Mouse (Mus musculus): ENCODE data around the gene Sirt7. TPM values are rescaled to one million over a fixed set of nuclear protein-coding genes. Genes with fewer than 3 reads are reported as not detected.

The Sirt7 gene
- polyA plus RNA-seq, 1 experiment, result 78.5 TPM

DNA sequence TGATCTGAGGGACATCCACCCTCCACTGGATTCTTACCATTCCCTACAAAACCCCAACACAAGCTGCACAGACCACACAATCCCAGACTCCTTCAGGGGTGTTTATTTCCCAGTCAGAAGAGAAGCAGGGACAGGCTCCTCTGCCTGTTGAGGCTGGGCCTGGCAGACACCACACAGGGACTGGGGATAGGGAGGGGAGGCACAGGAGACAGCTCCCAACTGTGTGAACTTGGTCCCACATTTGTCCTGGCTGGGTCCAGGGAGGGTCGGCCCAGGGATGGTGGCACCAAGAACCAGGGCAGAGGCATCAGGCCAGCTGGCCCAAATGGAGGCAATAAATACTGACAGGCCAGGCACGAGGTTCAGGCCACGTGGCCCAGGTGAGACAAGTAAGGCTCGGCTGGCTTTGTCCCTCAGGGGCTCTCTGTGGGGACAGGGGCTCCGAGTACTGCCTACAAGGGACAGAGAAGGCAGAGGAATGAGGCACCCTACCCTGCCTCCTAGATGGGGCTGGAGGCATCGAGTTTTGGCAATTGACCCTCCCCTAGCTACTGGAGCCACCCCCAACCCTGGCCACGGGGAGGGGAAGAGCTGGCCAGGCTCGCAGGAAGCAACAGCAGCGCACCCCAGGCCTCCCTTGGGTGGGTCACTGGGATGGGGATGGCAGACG, 46.9 kb downstream of the Sirt7 start:
- no peak for TF ChIP-seq CTCF (IDR thresholded peaks at IDR 0.05; ENCODE audit: low read depth, low read length)
- no peak for TF ChIP-seq POLR2A (IDR thresholded peaks at IDR 0.05; ENCODE audit: borderline replicate concordance, low read depth, low read length)
- no peak overlapping the region for H3K4me3 ChIP-seq (ENCODE audit: insufficient read depth, low read length)
- no peak overlapping the region for H3K27ac ChIP-seq (ENCODE audit: insufficient read depth, low read depth, low read length)
- H3K4me1 ChIP-seq (ENCODE audit: control insufficient read depth, insufficient read depth, low read length), result peaks cover 24% of the 10 kb centered on the region

DNA sequence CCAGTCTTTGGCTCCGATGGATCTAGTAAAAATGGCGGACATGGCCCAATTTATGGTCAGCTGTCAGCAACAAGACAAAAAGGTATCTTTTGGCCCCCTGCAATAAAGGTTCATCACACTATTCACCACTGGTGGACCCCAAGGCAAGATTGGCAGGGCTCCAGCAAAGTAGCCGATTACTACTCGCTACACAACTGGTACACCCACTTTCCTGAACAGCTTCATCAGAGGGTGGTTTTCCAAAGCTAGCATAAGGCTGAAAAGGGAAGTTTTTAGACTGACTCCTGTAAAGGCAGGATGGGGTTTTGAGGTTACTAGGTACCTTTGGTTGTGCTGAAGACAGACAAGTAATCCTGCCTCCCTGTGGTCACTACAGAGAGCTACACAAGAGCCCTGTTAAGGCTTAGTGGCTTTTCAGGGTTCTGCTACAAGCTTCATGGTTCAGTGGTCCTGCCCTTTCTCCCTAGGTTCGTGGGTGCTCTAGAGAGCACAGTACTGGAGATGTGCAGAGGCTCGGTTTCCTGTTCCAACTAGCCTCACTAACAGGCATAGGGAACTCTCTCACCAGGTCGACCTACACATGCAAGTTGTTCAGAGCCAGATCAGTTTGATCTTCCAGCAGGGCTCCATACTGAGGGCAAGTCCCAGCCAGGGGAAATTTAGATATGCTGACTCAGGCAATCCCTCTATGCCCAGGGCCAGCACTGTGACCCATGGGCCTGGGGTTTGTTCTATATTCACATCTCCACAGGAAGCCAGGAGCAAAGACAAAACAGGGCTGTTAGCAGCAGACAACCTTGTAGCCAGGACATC, 47.6 kb downstream of the Sirt7 start:
- no peak for TF ChIP-seq POLR2A (IDR thresholded peaks at IDR 0.05; ENCODE audit: borderline replicate concordance, low read depth, low read length)
- no peak for TF ChIP-seq CTCF (IDR thresholded peaks at IDR 0.05; ENCODE audit: low read depth, low read length)
- Histone ChIP-seq H3K4me1 (ENCODE audit: control insufficient read depth, insufficient read depth, low read length) (peaks cover 22% of the 10 kb centered on the region), H3K27ac (ENCODE audit: insufficient read depth, low read depth, low read length) (no peak overlapping the region), H3K4me3 (ENCODE audit: insufficient read depth, low read length) (no peak overlapping the region)

GRCm38 (mm10) chr11:120576365-120576981, 48.6 kb downstream of the Sirt7 start:
- H3K4me1 ChIP-seq (ENCODE audit: control insufficient read depth, insufficient read depth, low read length), result peaks cover 21% of the 10 kb centered on the region
- no peak for TF ChIP-seq CTCF (IDR thresholded peaks at IDR 0.05; ENCODE audit: low read depth, low read length)
- TF ChIP-seq POLR2A (IDR thresholded peaks at IDR 0.05; ENCODE audit: borderline replicate concordance, low read depth, low read length), result no peak
- H3K4me3 ChIP-seq (ENCODE audit: insufficient read depth, low read length), result no peak overlapping the region
- no peak overlapping the region for H3K27ac ChIP-seq (ENCODE audit: insufficient read depth, low read depth, low read length)

DNA sequence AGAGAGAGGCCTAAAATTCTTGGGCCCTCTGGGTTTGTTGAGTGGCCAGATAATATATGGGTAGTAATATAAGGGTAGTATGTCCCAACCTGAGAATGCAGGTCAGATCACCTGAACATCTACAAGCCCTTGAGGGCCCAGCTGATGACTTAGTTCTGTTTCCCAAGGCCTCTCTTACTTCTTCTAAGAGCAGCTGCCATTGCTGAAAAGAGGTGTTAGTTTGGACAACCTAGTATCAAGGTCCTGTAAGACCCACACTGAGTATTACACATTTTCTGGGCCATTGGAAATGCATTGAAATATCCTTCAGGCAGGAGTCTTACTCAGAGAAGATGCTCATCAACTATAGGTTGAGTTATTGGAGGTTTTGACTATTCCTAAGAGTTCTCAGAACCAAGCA, 49.1 kb downstream of the Sirt7 start:
- Histone ChIP-seq H3K27ac (ENCODE audit: insufficient read depth, low read depth, low read length) (no peak overlapping the region), H3K4me3 (ENCODE audit: insufficient read depth, low read length) (no peak overlapping the region), H3K4me1 (ENCODE audit: control insufficient read depth, insufficient read depth, low read length) (peaks cover 25% of the 10 kb centered on the region)
- TF ChIP-seq POLR2A (IDR thresholded peaks at IDR 0.05; ENCODE audit: borderline replicate concordance, low read depth, low read length) (no peak), CTCF (IDR thresholded peaks at IDR 0.05; ENCODE audit: low read depth, low read length) (no peak)

- TF ChIP-seq POLR2A (IDR thresholded peaks at IDR 0.05; ENCODE audit: borderline replicate concordance, low read depth, low read length) (no peak), CTCF (IDR thresholded peaks at IDR 0.05; ENCODE audit: low read depth, low read length) (no peak)
- Histone ChIP-seq H3K4me1 (ENCODE audit: control insufficient read depth, insufficient read depth, low read length) (peaks cover 27% of the 10 kb centered on the region), H3K27ac (ENCODE audit: insufficient read depth, low read depth, low read length) (0 out of 2 replicates have a peak overlapping the region, but pooled peaks have one; percentile 7), H3K4me3 (ENCODE audit: insufficient read depth, low read length) (no peak overlapping the region)
Observed at GRCm38 (mm10) chr11:120575046-120575445, 50.0 kb downstream of the Sirt7 start.

- peak overlapping the region; percentile 11 for H3K27ac ChIP-seq (ENCODE audit: insufficient read depth, low read depth, low read length)
- H3K4me3 ChIP-seq (ENCODE audit: insufficient read depth, low read length), result peak overlapping the region; percentile 92
Observed at GRCm38 (mm10) chr11:120574278-120574600, 50.8 kb downstream of the Sirt7 start.

GRCm38 (mm10) chr11:120573585-120574277, 51.3 kb downstream of the Sirt7 start:
- no peak for TF ChIP-seq POLR2A (IDR thresholded peaks at IDR 0.05; ENCODE audit: borderline replicate concordance, low read depth, low read length)
- TF ChIP-seq CTCF (IDR thresholded peaks at IDR 0.05; ENCODE audit: low read depth, low read length), result no peak
- Histone ChIP-seq H3K4me1 (ENCODE audit: control insufficient read depth, insufficient read depth, low read length) (peaks cover 19% of the 10 kb centered on the region), H3K4me3 (ENCODE audit: insufficient read depth, low read length) (peak overlapping the region; percentile 92), H3K27ac (ENCODE audit: insufficient read depth, low read depth, low read length) (peak overlapping the region; percentile 90)

More at GRCm38 (mm10) chr11:120574278-120574600, 50.8 kb downstream of the Sirt7 start:
- H3K4me1 ChIP-seq (ENCODE audit: control insufficient read depth, insufficient read depth, low read length), result peaks cover 24% of the 10 kb centered on the region
- TF ChIP-seq CTCF (IDR thresholded peaks at IDR 0.05; ENCODE audit: low read depth, low read length), result no peak
- TF ChIP-seq POLR2A (IDR thresholded peaks at IDR 0.05; ENCODE audit: borderline replicate concordance, low read depth, low read length), result no peak

DNA sequence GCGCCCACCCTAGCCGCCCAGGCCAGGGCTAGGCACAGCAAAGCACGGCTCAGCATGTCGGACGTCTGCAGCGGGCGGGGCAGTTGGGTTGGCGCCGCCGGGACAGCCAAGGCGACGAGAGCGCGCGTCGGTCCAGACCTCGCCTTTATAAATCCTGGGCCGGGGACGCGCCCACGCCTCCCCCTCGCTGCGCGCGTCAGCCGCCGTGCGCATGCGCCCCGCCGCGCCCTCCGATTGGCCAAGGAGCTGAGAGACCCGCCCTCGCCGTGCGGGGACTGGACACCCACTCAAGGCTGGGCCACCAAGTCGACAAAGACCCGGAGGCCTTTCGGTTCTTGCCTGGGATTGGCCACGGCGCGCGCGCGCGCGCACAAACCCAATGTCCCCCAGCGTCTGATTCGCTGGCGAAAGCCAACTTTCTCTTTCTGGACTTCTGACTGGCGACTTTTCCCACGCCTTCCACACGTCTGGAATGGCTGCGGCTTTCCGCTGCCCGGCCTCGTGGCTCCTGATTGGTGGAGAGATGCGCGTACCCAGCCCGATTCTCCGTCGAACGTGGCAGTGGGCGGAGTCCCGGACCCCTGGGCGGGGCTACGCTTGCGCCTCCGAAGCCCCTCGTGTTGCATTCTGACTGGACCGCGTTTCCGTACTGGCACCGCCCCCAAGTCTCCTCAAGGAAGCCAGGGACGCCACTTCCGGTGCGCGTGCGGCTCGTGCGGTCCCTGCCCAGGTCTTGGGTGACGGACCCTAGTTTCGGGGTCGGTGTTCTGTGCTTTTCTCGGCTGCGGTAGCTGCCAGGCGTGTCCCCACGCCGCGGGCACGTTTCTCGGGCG, 52.1 kb downstream of the Sirt7 start, which contains the start of gene P4hb:
Gene P4hb (minus strand): TSS at position 502 of the 833 bp plus-strand sequence.
- H3K4me3 ChIP-seq (ENCODE audit: insufficient read depth, low read length), result peak within 1 kb of the TSS; percentile 92
- peaks cover 19% of the 10 kb centered on the region for H3K4me1 ChIP-seq (ENCODE audit: control insufficient read depth, insufficient read depth, low read length)
- H3K27ac ChIP-seq (ENCODE audit: insufficient read depth, low read depth, low read length), result peak within 1 kb of the TSS; percentile 90
- no peak for TF ChIP-seq CTCF (IDR thresholded peaks at IDR 0.05; ENCODE audit: low read depth, low read length)
- TF ChIP-seq POLR2A (IDR thresholded peaks at IDR 0.05; ENCODE audit: borderline replicate concordance, low read depth, low read length), result peak; percentile 60; the same call in 1 of the 2 replicates

DNA sequence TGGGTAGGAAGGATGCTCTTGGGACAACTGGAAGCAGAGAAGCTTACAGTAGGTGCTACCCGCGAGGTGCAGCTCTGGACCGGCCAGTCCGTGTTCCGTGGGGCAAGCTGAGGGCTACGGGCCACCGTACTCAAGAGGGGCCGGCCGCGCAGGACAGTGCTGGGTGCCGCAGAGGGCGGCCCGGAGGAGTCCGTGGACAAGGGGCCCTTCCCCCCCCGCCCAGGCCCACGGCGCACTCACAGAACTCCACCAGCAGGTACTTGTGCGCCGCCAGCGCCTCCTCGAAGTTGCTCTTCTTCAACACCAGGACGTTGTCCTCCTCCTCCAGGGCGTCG, 52.7 kb downstream of the Sirt7 start:
- TF ChIP-seq POLR2A (IDR thresholded peaks at IDR 0.05; ENCODE audit: borderline replicate concordance, low read depth, low read length), result no peak
- no peak for TF ChIP-seq CTCF (IDR thresholded peaks at IDR 0.05; ENCODE audit: low read depth, low read length)
- Histone ChIP-seq H3K27ac (ENCODE audit: insufficient read depth, low read depth, low read length) (peak overlapping the region; percentile 68), H3K4me1 (ENCODE audit: control insufficient read depth, insufficient read depth, low read length) (peaks cover 17% of the 10 kb centered on the region), H3K4me3 (ENCODE audit: insufficient read depth, low read length) (peak overlapping the region; percentile 89)
